9 mouse cellular contexts compared by ENCODE assay signal in the genomic region with DNA sequence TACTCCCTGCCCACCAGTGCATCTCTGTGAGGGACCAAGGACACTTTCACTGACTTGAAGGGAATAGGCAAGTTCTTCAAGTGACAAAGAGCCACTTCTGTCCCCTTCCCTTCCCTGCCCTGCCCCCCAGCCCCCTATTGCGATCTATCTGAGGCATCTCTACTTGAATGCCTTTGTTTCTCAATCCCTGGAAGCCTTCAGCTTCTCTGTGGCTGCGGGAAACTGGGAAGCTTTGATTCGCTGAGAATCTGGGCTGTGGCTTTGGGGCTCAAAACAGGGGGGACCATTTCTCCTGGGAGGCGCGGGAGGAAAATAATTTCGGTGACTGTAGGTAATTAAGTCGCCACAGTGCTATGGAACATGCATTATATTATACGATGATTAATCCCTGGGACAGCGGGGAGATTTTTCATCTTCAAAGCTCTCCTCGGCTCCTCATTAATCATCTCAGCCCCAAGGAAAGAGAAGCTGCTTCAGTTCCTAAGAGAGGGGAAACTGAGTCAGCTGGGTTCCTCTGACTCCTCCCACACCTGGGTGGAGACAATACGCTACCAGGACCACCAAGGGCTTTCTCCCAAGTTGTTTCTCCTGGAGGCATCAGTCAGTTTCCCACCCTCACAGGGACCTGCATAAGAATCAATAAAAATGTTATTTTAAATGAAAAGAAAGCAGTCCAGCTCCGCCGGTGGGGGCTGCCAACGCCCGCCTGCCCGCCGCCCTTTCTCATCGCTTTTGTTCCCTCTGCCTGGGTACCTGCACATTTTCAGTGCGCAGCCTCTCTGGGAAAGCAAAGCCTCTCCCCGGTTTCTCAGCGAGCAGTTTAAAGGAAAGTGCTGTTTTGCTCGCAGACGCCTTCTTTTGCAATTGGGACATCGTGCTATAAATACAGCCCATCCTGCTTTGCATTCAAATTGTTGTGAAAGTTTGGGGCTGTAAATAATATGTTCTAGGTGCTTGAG. TPM values are rescaled to one million over a fixed set of nuclear protein-coding genes. Genes with fewer than 3 reads are reported as not detected.
DNase-seq lines count a peak whose midpoint lies in the region; ATAC-seq lines count a peak whose summit lies in the region.
"Had no signal": no experiment of that assay in that cellular context is flagged by ENCODE, and none has a peak within 500 bp of the region (broad histone marks: within the 10 kb centered on the region; RNA-seq: fewer than 3 reads in every experiment).

No protein-coding gene starts in this region.

- H3K27me3 ChIP-seq in liver, embryonic 12.5 days (replicated peaks) = peaks cover 47% of the 10 kb centered on the region

- no peak overlapping the region for H3K27ac ChIP-seq in liver, embryonic 12.5 days

- intact Hi-C loops in left cerebral cortex, postnatal 4 days (cut with DNase I) = no loop called here

- H3K9me3 ChIP-seq in liver, embryonic 12.5 days (replicated peaks) = no peaks in the 10 kb centered on the region

- peaks cover 76% of the 10 kb centered on the region for H3K4me1 ChIP-seq in liver, embryonic 12.5 days

- peak overlapping the region; percentile 32 for H3K4me2 ChIP-seq in liver, embryonic 12.5 days

- peak; percentile 37 for DNase-seq in left cerebral cortex, adult 11 months (ENCODE audit: low spot score)
- no peak for DNase-seq in left cerebral cortex, postnatal 4 days
- peak; percentile 49 to 66 for DNase-seq in frontal cortex, postnatal 36 days (ENCODE audit: low spot score in 2 of 2)
- peak; percentile 56 to 68 for DNase-seq in right cerebral cortex, postnatal 36 days (ENCODE audit: low spot score in 2 of 2)
- no peak for DNase-seq in ovary, postnatal 14 days (ENCODE audit: low spot score)

- no peaks in the 10 kb centered on the region for H3K36me3 ChIP-seq in liver, embryonic 12.5 days

- 21% methylated on average over 24 of the region's 24 CpGs for WGBS in liver, embryonic 12.5 days (ENCODE audit: insufficient replicate concordance)

- peak overlapping the region; percentile 6; the same call in 1 of the 2 replicates for H3K9ac ChIP-seq in liver, embryonic 12.5 days

- no peak overlapping the region for H3K4me3 ChIP-seq in liver, embryonic 12.5 days

- no peak for ATAC-seq in liver, embryonic 12.5 days
- ATAC-seq in CD4-positive, CD25-positive, alpha-beta regulatory T cell, adult 4 months = no peak
- no peak for ATAC-seq in megakaryocyte progenitor cell, adult 5-6 weeks (replicated peaks; ENCODE audit: poor library complexity)

RNA-seq across cellular contexts. Expression of gene Fcnb, which starts 14.1 kb away (rescaled TPM):
- not detected for total RNA-seq in left cerebral cortex, postnatal 4 days (2021)
- polyA plus RNA-seq in liver, embryonic 12.5 days (2016; fragmentation: Nextera tagmentation; extraction: Ambion mirVana) = 6.0 and 8.5 TPM in 2 replicates
- polyA plus RNA-seq in CD4-positive, CD25-positive, alpha-beta regulatory T cell, adult 4 months (2017; shearing (Covaris generic)) = not detected
- total RNA-seq in megakaryocyte progenitor cell, adult 5-6 weeks (2015) = 149 and 237 TPM in 2 replicates
- total RNA-seq in megakaryocyte progenitor cell, adult 5-6 weeks (2017) = 92.7 and 139 TPM in 2 replicates
- polyA plus RNA-seq: testis, adult 2 months had no signal

Comparison
In these comparisons a context has a peak if more than half of its experiments do, and no peak if none do; other contexts are left out.
1. DNase-seq: peak in left cerebral cortex, adult 11 months (single experiment), frontal cortex, postnatal 36 days (2 of 2) and right cerebral cortex, postnatal 36 days (2 of 2); none in left cerebral cortex, postnatal 4 days (single experiment) and ovary, postnatal 14 days (single experiment).
2. RNA of gene Fcnb, which starts 14.1 kb away (total RNA-seq): 92.7 to 237 TPM in megakaryocyte progenitor cell, adult 5-6 weeks; not detected in left cerebral cortex, postnatal 4 days; every median in the first group is over 10 times any median in the second.